Comparison of ENCODE assay signal across 8 mouse cellular contexts in the genomic region with DNA sequence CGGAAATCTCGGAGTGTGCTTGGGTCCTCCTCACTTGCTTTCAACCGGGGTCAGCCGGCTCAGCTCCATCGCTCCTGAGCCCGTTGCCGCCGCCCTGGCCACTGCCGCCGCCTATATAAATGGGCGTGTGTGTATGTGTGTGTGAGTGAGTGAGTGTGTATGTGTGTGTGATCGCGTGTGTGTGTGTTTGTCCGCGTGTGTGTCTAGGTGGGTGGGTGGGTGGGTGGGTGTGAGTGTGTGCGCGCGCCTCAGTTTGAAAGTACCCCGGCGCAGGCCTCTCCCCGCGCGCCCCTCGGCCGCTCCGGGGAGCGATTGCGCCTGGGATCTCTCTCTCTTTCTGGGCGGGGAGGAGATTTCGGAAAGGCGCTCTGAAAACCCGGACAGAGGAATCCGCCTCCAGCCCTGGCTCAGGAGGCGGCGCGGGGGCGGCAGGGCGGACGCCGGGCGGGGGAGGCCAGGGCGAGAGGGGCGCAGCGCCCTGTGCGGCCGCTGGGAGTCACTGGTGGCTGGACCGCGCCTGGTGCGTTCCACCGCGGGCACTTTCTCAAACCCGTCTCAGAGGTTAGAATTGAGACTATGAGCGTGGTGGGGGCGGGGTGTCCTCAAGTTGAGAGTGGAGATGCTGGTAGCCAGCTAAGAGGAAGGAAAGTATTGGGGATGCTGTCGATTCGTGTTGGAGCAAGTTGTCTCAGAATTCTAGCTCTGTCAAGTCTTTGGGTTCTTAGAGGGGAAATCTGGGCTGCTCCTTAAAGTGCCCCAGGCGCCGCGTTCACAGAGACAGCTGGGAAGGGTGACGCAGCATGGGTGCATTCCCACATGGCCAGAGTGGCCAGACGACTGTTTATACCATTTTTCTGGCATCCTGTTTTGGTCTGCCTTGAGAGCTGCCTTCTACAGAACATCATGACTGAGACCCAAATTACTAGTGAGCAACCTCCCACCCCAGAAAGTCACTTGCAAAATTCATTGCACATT. TPM values are rescaled to one million over a fixed set of nuclear protein-coding genes. Genes with fewer than 3 reads are reported as not detected.
DNase-seq lines count a peak whose midpoint lies in the region; ATAC-seq and TF ChIP-seq lines count a peak whose summit lies in the region.

Gene Nhs (minus strand): TSS at position 94 of the 975 bp plus-strand sequence.

- peak; percentile 88 for DNase-seq in brain, embryonic 14.5 days (ENCODE audit: low read depth)
- DNase-seq in liver, adult 2 months (ENCODE audit: extremely low read depth, low read depth, low spot score) = no peak

- H3K9me3 ChIP-seq in embryonic facial prominence, embryonic 15.5 days (replicated peaks) = no peaks in the 10 kb centered on the region
- no peaks in the 10 kb centered on the region for H3K9me3 ChIP-seq in heart, embryonic 11.5 days (replicated peaks; ENCODE audit: control insufficient read depth, low read length)
- H3K9me3 ChIP-seq in kidney, embryonic 14.5 days (ENCODE audit: control insufficient read depth, low read length) = no peaks in the 10 kb centered on the region

- no peaks in the 10 kb centered on the region for H3K79me2 ChIP-seq in C2C12 (ENCODE audit: control insufficient read depth, insufficient read depth)
- no peaks in the 10 kb centered on the region for H3K79me2 ChIP-seq in liver, adult 2 months (ENCODE audit: control insufficient read depth, insufficient read depth, low read length)
- no peaks in the 10 kb centered on the region for H3K79me2 ChIP-seq in myocyte (ENCODE audit: control insufficient read depth, insufficient read depth)

- ATAC-seq in embryonic facial prominence, embryonic 15.5 days (ENCODE audit: insufficient number of reproducible peaks, low FRiP score, low TSS enrichment, low read depth) = peak; percentile 88
- peak; percentile 86 for ATAC-seq in heart, embryonic 11.5 days (replicated peaks; ENCODE audit: insufficient number of reproducible peaks, low FRiP score, low TSS enrichment)
- peak; percentile 93 for ATAC-seq in kidney, embryonic 14.5 days (ENCODE audit: low FRiP score, low TSS enrichment)

- H3K4me3 ChIP-seq in C2C12 (ENCODE audit: insufficient read depth, poor library complexity, severe bottlenecking) (no peak within 1 kb of the TSS), myocyte (peak within 1 kb of the TSS; percentile 23)
- H3K4me3 ChIP-seq in embryonic facial prominence, embryonic 15.5 days (replicated peaks) = peak within 1 kb of the TSS; percentile 55
- peak within 1 kb of the TSS; percentile 51 for H3K4me3 ChIP-seq in heart, embryonic 11.5 days (ENCODE audit: low read depth, low read length)
- peak within 1 kb of the TSS; percentile 59 for H3K4me3 ChIP-seq in kidney, embryonic 14.5 days (ENCODE audit: low read length)
- peak within 1 kb of the TSS; percentile 69 for H3K4me3 ChIP-seq in liver, adult 2 months (ENCODE audit: insufficient read depth, low read depth, low read length)
- H3K4me3 ChIP-seq in testis, adult 2 months (ENCODE audit: control insufficient read depth, low read depth, low read length) = peak within 1 kb of the TSS; percentile 72

- peaks cover 8% of the 10 kb centered on the region; the same call in 1 of the 2 replicates for H3K4me1 ChIP-seq in embryonic facial prominence, embryonic 15.5 days
- no peaks in the 10 kb centered on the region for H3K4me1 ChIP-seq in heart, embryonic 11.5 days (ENCODE audit: control insufficient read depth, insufficient read depth, low read length)
- H3K4me1 ChIP-seq in kidney, embryonic 14.5 days (ENCODE audit: control insufficient read depth, insufficient read depth, low read length) = no peaks in the 10 kb centered on the region
- no peaks in the 10 kb centered on the region; the same call in 1 of the 2 replicates for H3K4me1 ChIP-seq in liver, adult 2 months (ENCODE audit: control insufficient read depth, insufficient read depth, low read length)
- peaks cover 11% of the 10 kb centered on the region for H3K4me1 ChIP-seq in testis, adult 2 months (ENCODE audit: control insufficient read depth, insufficient read depth, low read length)

- peak; percentile 67 for TF ChIP-seq CTCF in C2C12 (IDR thresholded peaks at IDR 0.05; ENCODE audit: control insufficient read depth, insufficient read depth, insufficient read length)
- TF ChIP-seq CTCF in brain, embryonic 14.5 days (IDR thresholded peaks at IDR 0.05; ENCODE audit: borderline replicate concordance, extremely low read depth, insufficient read depth, insufficient read length) = peak; percentile 47; the same call in 1 of the 2 replicates
- TF ChIP-seq CTCF in liver, adult 2 months (IDR thresholded peaks at IDR 0.05; ENCODE audit: low read depth, low read length) = peak; percentile 35; the same call in 1 of the 2 replicates
- no peak for TF ChIP-seq CTCF in testis, adult 2 months (IDR thresholded peaks at IDR 0.05; ENCODE audit: control insufficient read depth, insufficient read depth, insufficient replicate concordance, low read depth, low read length)

- WGBS in embryonic facial prominence, embryonic 15.5 days = 16% methylated on average over 59 of the region's 61 CpGs
- 14% methylated on average over 48 of the region's 61 CpGs for WGBS in heart, embryonic 11.5 days (ENCODE audit: insufficient replicate concordance)
- WGBS in kidney, embryonic 14.5 days = 27% methylated on average over 61 of the region's 61 CpGs
- WGBS in liver, adult 2 months = 3% methylated on average over 56 of the region's 61 CpGs

- H3K36me3 ChIP-seq in C2C12 (ENCODE audit: control insufficient read depth, insufficient read depth) (no peaks in the 10 kb centered on the region), myocyte (ENCODE audit: control insufficient read depth, insufficient read depth) (no peaks in the 10 kb centered on the region)
- H3K36me3 ChIP-seq in embryonic facial prominence, embryonic 15.5 days = no peaks in the 10 kb centered on the region
- no peaks in the 10 kb centered on the region for H3K36me3 ChIP-seq in heart, embryonic 11.5 days (ENCODE audit: control insufficient read depth, insufficient read depth, low read length)
- no peaks in the 10 kb centered on the region for H3K36me3 ChIP-seq in kidney, embryonic 14.5 days (ENCODE audit: control insufficient read depth, insufficient read depth, low read length)
- H3K36me3 ChIP-seq in liver, adult 2 months (ENCODE audit: control insufficient read depth, insufficient read depth, low read length) = no peaks in the 10 kb centered on the region
- no peaks in the 10 kb centered on the region for H3K36me3 ChIP-seq in testis, adult 2 months (ENCODE audit: control insufficient read depth, insufficient read depth, low read length)

- no peak for TF ChIP-seq POLR2A in brain, embryonic 14.5 days (IDR thresholded peaks at IDR 0.05; ENCODE audit: borderline replicate concordance, extremely low read depth, insufficient read depth, insufficient read length, poor library complexity, severe bottlenecking)
- TF ChIP-seq POLR2A in liver, adult 2 months (IDR thresholded peaks at IDR 0.05; ENCODE audit: extremely low read depth, insufficient read depth, low read length) = no peak
- TF ChIP-seq POLR2A in myocyte (IDR thresholded peaks at IDR 0.05; ENCODE audit: insufficient read length, low read depth) = no peak
- no peak for TF ChIP-seq POLR2A in testis, adult 2 months (IDR thresholded peaks at IDR 0.05; ENCODE audit: control insufficient read depth, low read depth, low read length)

- peak within 1 kb of the TSS; percentile 77 for H3ac ChIP-seq in C2C12 (ENCODE audit: control insufficient read depth, insufficient read length, low read depth)
- peak within 1 kb of the TSS; percentile 43 for H3ac ChIP-seq in myocyte (ENCODE audit: control insufficient read depth, insufficient read length)

- H3K79me3 ChIP-seq in C2C12 (ENCODE audit: low read depth) = no peaks in the 10 kb centered on the region

- peak within 1 kb of the TSS; percentile 60 for H3K27ac ChIP-seq in embryonic facial prominence, embryonic 15.5 days (replicated peaks)
- no peak within 1 kb of the TSS for H3K27ac ChIP-seq in heart, embryonic 11.5 days (ENCODE audit: low read depth, low read length)
- H3K27ac ChIP-seq in kidney, embryonic 14.5 days (ENCODE audit: low read depth, low read length) = no peak within 1 kb of the TSS
- no peak within 1 kb of the TSS for H3K27ac ChIP-seq in liver, adult 2 months (replicated peaks; ENCODE audit: insufficient read depth, low read depth, low read length)
- no peak within 1 kb of the TSS; the same call in 1 of the 2 replicates for H3K27ac ChIP-seq in testis, adult 2 months (ENCODE audit: control insufficient read depth, insufficient read depth, low read depth, low read length)

- peak within 1 kb of the TSS; percentile 48 for H3K9ac ChIP-seq in embryonic facial prominence, embryonic 15.5 days
- H3K9ac ChIP-seq in heart, embryonic 11.5 days (ENCODE audit: low read depth, low read length) = peak within 1 kb of the TSS; percentile 66
- peak within 1 kb of the TSS; percentile 71 for H3K9ac ChIP-seq in kidney, embryonic 14.5 days (ENCODE audit: low read depth, low read length)
- H3K9ac ChIP-seq in liver, adult 2 months (ENCODE audit: low read depth, low read length) = peak within 1 kb of the TSS; percentile 26; the same call in 1 of the 2 replicates

- peak within 1 kb of the TSS; percentile 65 for H3K4me2 ChIP-seq in embryonic facial prominence, embryonic 15.5 days (replicated peaks)
- peak within 1 kb of the TSS; percentile 69 for H3K4me2 ChIP-seq in heart, embryonic 11.5 days
- peak within 1 kb of the TSS; percentile 63 for H3K4me2 ChIP-seq in kidney, embryonic 14.5 days (replicated peaks; ENCODE audit: low read depth, low read length)
- H3K4me2 ChIP-seq in myocyte (ENCODE audit: low read depth) = peak within 1 kb of the TSS; percentile 56

- H3K27me3 ChIP-seq in C2C12 (ENCODE audit: control insufficient read depth, insufficient read depth, insufficient read length) (no peaks in the 10 kb centered on the region), myocyte (ENCODE audit: control insufficient read depth, insufficient read depth, insufficient read length) (no peaks in the 10 kb centered on the region)
- H3K27me3 ChIP-seq in embryonic facial prominence, embryonic 15.5 days = peaks cover 25% of the 10 kb centered on the region
- peaks cover 14% of the 10 kb centered on the region for H3K27me3 ChIP-seq in heart, embryonic 11.5 days (ENCODE audit: control insufficient read depth, insufficient read depth, low read length)
- 0 out of 2 replicates have a peak, but pooled peaks cover 3% of the 10 kb centered on the region for H3K27me3 ChIP-seq in kidney, embryonic 14.5 days (ENCODE audit: control insufficient read depth, insufficient read depth, low read length)
- H3K27me3 ChIP-seq in liver, adult 2 months (ENCODE audit: control insufficient read depth, insufficient read depth, low read length) = 0 out of 2 replicates have a peak, but pooled peaks cover 4% of the 10 kb centered on the region
- H3K27me3 ChIP-seq in testis, adult 2 months (ENCODE audit: control insufficient read depth, insufficient read depth, low read length) = no peaks in the 10 kb centered on the region

RNA-seq across cellular contexts. Expression of gene Nhs, which starts in this region (rescaled TPM):
- polyA plus RNA-seq in C2C12 (2012; fragmentation: generic; extraction: Trizol) (0.13 TPM), myocyte (2012; fragmentation: generic; extraction: Trizol) (0.19 TPM)
- 2.6 and 5.3 TPM in 2 replicates for polyA plus RNA-seq in brain, embryonic 14.5 days (2012; rRNA removed)
- 2.2 and 2.4 TPM in 2 replicates for polyA plus RNA-seq in embryonic facial prominence, embryonic 15.5 days (2015; fragmentation: Nextera tagmentation; extraction: Ambion mirVana)
- 0.96 and 1.3 TPM in 2 replicates for polyA plus RNA-seq in heart, embryonic 11.5 days (2014; fragmentation: Nextera tagmentation; extraction: Ambion mirVana)
- 3.6 TPM in 2 replicates for polyA plus RNA-seq in kidney, embryonic 14.5 days (2014; fragmentation: Nextera tagmentation; extraction: Ambion mirVana)
- 0.07 and 0.09 TPM in 2 replicates for total RNA-seq in liver, adult 2 months (2014; rRNA removed)
- 0.01 and 0.04 TPM in 2 replicates for polyA plus RNA-seq in liver, adult 2 months (2012; rRNA removed)
- polyA plus RNA-seq in testis, adult 2 months (2012; rRNA removed) = 0.24 and 0.51 TPM in 2 replicates
